Mouse (Mus musculus): ENCODE measurements at regions not wholly inside any gene's neighbourhood (a gene's known extent, or its start where the extent isn't known, plus 50 kb on each side); places are given as distances from the start of the nearest gene placed in this dataset.

DNA sequence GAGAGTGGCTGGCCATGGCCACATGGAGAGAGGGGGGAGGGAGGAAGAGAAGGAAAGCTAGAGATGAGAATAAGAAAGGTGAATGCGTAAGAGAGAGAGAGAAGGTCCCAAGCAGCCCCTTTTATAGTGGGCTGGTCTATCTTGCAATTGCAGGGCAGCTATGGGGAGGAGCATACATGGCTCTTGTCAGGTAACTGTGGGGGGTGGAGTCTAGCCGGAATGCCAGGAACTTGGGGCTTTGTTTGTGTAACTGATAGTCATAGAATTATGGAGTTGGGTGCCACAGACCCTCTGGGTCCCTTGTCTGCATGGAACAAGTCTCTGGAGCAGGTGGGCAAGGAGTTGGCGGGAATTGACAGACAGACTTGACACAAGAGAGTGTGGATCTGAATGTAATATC, 2151.8 kb downstream of the 4930444P10Rik start:
- DNase-seq (ENCODE audit: low read depth, low spot score): no peak

DNA sequence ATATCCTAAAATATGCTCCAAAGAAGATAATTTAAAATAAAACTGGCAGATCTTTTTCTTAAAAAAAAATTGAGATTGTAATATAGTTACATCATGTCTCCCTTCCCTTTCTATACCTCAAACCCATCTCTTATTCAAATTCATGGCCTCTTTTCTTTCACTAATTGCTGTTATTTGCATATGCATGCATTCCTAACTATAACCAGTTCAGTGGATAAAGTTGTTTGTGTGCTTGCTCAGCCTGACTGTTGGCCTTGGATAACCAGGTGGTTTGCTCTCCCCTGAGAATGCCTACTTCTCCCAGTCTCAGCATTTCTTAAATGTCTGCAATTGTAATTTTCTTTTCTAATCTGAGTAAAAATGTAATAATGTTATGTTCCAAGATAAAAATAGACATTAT, 2154.8 kb downstream of the 4930444P10Rik start:
- DNase-seq (ENCODE audit: low read depth, low spot score): no peak

DNA sequence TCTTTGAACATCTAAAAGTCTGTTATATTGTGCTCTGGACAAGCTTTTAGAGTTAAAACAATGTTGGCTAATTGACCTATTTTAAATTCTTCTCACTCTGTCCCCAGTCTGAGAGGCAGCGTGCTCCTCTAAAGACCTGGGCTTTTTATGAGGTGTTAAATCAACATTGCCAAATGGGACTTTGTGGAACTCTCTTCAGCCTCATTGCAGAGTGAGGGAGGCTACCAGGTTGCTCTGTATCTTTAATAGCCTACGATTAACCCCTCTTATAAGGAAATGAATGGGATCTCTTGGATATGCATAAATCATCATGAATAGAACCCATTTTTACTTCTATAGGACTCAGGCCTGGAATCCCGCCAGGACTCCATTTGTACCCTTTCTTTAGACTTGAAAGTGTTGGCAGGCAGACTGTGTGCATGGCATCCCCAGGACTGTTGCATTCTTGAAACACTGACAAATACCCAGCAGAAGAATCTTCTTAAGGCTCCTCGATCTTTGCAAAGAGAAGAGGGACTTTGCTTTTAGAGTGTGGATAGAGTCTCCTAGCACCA, 2157.1 kb downstream of the 4930444P10Rik start:
- DNase-seq (ENCODE audit: low read depth, low spot score): peak; percentile 34

DNA sequence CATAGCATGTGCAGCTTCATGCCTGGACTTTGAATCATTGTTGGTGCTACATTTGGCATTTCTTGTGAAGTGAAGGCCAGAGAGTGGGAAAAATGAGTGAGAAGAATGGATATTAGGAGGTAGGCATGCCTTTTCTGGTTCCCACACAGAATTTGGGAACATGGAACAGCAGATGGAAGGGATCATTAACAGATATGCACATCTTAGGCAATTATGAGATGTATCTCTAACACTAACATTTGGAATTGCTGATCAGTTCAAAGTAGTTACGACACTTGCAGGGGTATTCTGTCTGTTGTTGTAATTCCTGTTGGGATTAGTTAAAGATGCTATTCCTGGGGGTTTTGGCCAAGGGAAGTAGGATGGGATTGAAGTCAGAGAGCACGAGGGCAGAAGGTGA, 2164.4 kb downstream of the 4930444P10Rik start:
- DNase-seq (ENCODE audit: low read depth, low spot score): no peak

DNA sequence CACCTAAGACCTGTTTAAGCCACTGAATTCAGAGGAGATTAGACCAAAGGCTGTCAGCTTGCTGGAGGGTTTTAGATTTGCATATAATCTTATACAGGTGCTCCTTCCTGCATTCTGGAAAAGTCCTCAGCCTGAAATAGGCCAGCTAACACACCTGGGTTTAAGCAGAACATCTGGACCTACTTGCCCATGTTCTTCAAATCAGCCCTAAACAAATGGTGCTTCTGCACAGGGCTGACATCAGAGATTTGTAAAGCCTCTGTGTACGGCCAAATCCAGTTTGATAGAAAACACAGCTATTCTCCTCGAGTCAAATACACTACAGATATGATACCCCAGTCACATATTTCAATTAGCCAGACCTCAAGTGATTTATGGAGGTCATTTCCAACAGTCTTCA, 2165.2 kb downstream of the 4930444P10Rik start:
- DNase-seq (ENCODE audit: low read depth, low spot score): no peak

DNA sequence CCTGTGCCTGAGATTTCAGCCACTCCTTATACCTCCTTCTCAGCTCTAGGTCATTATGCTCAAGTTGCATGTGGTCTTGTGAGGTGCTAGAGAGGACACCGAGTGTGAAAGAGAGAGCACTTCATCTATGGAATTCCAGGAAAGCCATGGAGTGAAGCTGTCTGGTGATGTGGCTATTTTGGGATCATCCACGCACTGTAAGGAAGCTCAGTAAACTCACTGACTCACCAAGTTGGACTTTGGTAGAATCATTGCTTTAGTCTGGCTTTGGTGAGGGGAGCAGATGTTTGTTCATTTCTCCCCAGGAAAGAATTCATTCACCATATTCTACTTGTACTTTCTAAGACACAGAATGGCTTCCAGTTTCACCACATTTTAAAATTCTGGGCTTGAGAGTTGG, 2167.1 kb downstream of the 4930444P10Rik start:
- no peak for DNase-seq (ENCODE audit: low read depth, low spot score)

DNA sequence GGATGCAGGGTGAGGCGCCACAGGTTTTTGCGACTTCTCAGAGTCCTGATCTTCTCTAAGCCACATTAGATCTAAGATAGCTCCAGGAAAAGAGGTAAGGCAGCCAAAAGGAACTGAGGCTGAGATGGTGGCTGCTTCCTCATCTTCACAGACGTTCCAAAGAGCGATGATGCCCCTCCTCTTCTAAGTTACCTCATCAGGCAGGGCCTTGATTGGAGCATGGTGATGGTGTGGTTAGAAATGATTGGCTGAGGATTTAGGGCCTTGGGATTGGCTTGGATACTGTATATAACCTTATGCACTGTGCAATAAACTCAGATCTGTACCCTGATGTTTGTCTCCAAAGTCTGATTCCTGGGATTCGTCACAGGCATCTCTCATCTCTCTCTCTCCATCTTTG, 2177.9 kb downstream of the 4930444P10Rik start:
- DNase-seq (ENCODE audit: low read depth, low spot score): no peak

DNA sequence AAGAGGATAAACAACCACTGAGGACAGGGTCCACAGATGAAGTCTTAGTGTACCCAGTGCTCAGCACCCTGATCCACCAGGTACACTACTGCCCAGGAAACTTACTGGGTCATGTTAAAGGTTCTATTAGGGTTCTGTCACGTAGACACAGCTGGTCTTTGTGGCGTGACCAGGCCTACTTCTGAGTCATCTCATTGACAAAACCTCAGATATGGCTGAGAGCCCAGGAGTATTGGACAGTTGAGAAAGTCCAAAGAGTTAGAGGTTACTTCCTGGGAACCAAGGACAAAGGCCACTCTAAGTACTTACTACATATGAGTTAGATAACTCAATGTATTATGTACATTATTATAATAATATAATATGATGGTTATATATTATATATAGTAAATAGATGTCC, 2214.0 kb downstream of the 4930444P10Rik start:
- DNase-seq (ENCODE audit: low read depth, low spot score): no peak

DNA sequence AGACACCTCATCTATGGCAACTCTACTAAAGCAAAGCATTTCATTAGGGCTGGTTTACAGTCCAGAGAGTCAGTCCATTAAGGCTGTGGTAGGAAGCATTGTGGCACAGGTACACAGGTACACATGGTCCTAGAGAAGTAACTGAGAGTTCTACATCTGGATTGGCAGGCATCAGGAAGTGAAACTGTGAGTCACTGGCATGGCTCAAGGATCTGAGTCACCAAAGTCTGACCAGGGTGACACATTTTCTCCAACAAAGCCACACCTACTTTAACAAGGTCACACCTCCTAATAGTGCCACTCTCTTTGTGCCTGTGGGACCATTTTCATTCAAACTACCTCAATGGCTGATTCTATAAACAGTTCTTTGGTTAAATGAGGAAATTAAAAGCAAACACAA, 2219.2 kb downstream of the 4930444P10Rik start:
- DNase-seq (ENCODE audit: low read depth, low spot score): no peak

DNA sequence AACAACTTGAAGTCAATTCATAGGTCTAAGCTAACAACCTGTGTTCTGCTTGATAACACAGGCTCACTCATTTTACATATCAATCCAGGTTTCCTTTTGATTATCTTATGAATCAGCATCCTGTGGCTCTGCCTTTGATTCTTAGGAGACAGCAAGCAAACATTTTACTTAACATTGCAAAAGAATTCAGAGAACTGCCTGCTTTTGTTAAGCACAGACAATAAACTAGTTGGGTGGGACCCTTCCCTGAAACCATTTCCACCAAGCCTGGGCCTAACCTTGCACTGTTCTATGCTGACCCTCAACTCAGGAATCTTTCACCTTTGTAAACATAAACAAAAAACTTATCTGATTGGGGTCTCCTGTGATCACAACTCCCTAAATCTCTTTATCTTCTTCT, 2220.6 kb downstream of the 4930444P10Rik start:
- DNase-seq (ENCODE audit: low read depth, low spot score): no peak

DNA sequence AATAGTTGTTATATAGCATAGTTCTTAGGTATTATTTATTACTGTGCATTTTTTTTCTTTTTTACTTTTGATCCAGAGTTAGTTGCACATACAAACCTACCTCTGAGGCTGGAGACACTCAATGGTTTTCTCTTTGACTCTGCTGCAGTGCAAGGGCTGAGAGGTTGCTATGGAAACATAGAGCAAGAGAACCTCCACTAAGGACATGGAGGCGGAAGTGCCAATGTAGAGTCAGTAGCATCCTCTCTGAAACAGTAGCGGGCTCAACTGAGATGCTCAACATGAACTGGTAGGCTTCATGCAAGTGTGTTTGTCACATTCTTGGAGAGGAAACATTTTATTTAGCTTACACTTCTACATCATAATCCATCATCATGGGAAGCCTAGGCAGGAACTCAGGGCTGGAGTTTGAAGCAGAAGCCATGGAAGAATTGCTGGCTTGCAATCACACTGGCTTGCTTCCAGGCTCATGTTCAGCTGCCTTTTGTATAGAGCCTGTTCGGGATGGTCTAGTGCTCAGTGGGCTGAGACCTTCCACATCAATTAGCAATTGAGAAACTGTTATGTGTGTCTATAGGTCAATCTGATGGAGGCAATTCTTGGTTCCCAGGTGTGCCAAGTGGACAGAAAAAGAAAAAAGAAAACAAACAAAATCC, 2222.4 kb downstream of the 4930444P10Rik start:
- DNase-seq (ENCODE audit: low read depth, low spot score): no peak

DNA sequence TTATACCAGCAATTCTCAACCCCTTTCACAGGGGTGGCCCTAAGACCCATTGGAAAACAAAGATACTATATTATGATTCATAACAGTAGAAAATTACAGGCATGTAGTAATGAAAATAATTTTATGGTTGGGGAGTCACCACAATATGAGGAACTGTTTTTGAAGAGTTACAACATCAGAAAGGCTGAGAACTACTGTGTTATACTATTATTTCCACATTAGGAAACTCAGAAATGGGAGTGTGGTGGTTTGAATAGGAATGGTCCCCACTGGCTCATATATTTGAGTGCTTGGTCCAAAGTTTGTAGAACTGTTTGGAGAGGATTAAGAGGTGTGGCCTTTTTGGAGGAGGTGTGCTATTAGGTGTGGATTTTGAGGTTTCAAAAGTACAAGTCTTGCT, 2227.4 kb downstream of the 4930444P10Rik start:
- DNase-seq (ENCODE audit: low read depth, low spot score): no peak

DNA sequence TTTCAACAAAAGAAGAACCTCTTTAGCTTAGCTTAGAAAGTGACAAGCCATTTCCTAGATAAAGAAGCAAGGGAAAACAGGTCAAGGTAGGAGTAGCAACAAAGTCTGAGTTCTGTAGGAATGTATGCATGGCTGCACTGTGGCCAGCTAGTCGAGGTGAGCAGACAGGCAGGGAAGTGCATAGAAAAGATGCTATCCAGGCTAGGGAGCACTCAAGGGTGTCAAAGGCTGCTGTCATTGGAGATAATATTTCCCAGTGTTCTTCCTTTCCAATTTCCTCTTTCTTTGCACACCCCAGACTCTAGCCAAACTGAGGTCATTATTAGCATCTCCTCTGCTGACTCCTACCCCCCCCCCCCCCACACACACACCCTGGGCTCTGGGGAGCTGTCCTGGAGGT, 2229.4 kb downstream of the 4930444P10Rik start:
- no peak for DNase-seq (ENCODE audit: low read depth, low spot score)

DNA sequence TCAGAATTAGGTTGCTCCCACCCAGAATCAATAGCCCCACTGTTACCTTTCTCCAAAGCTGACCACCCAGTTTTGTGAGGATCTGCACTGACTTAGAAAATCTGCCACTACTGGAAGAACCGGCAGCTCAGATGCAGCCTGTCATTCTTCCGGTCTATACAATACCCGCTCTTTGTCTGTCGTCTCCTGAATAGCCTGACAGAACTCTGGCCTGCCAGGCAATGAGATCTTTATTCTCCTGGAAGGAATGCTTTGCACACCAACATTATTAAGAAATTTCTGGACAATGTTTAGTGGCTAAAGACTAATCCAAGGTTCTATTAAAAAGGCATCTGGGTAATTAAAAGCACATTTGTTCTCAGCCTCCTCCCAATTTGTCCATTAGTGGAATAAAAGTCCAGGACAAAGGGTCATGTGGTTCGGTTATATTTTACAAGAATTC, 2232.0 kb downstream of the 4930444P10Rik start:
- DNase-seq (ENCODE audit: low read depth, low spot score): no peak

DNA sequence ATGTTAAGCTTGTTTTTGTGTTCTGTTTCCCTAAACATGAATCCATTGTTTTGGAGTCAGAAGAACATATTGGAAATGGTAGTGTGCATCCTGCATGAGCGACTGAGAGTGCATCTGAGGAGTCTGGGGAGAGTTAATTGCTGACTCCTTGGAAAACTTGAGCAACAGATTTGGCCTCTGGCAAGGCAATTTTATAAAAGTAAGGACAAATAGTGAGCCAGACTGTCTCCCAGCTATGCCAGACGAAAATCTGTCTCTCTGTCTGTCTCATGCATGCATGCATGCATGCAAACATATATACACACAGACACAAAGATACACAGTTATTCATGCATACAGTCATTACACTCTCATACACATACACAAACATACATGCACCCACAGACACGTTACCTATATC, 2232.7 kb downstream of the 4930444P10Rik start:
- no peak for DNase-seq (ENCODE audit: low read depth, low spot score)

DNA sequence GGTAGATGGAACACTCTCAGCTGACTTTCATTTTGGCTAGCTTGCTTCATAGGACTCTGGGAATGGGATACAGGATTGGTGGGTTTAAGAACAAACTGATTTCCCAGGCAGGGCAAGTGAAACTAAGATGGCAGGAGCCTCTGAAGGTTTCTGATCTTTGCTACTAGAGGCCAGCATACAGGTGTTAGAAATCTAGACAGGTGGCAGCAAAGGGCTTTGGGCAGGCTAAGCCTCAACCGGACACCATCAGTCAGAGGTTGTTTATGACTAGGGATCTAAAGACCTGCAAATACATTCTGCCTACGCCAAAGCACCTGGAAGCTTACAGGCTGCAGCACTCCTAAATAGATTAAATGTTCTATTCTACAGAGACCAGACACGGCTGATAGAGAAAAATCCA, 2233.4 kb downstream of the 4930444P10Rik start:
- DNase-seq (ENCODE audit: low read depth, low spot score): no peak

DNA sequence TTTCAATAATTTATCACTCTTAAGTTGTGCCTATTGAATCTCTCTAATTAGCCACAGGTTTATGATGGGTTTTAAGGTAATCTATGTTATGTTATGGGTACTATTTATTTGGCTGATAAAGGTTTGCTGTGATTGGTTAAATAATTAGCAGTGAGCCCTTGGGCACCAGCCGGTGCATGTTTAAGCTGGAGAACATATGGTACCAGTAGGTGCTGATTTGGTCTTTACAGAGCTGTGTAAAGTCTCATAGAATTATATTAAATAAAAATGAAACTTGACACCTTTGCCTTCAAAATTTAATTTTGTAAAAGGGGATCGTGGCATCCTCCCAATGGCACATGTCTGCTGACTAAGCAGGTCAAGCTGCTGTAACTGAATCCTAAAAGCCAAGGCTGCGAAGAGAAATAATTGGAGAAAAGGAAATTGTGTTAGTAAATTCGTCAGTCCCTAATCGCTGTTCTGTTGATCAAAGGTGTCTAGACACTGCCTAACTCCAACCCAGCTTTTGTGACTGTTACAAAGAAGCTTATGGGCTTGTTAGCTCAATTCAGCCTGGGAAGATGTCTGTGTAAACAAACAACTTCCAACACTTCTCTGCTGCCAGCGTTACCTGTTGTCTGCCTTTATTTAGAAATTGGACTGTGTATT, 2234.6 kb downstream of the 4930444P10Rik start:
- DNase-seq (ENCODE audit: low read depth, low spot score): no peak

DNA sequence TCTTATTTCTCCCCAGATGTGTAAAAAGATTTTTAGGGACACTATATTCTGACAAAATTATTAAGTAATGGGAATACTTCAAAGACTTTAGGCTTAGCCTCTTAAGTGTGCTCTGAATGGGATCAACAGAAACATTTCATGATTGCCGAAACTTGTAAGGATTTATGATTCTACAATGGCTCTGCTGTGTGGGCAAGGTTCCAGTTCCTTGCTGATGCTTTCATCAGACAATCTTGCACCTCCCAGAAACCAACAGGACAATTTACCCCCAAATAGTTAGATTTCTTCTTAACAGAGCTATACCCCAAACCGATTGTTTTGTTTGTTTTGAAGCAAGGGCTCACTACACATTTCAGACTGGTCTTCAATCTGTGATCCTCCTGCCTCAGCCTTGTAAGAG, 2236.1 kb downstream of the 4930444P10Rik start:
- DNase-seq (ENCODE audit: low read depth, low spot score): no peak

DNA sequence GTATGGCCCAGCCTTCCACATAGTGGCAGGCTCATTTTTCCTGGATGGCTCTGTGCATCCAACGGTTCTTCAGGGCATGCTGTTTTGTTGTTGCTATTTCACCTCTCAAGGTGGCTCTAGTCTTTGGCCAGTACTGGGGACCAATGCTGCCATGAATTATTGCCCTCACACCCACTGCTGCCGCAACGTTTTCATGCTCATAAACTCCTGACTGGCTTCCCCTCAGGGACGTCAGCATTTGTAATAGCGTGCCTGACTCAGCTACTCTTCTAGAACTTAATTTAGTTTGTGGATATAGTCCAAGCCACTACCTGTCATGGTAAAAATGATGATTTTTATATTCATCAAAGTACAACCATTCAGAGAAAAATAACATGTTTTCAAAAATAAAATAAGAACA, 2242.0 kb downstream of the 4930444P10Rik start:
- no peak for DNase-seq (ENCODE audit: low read depth, low spot score)

DNA sequence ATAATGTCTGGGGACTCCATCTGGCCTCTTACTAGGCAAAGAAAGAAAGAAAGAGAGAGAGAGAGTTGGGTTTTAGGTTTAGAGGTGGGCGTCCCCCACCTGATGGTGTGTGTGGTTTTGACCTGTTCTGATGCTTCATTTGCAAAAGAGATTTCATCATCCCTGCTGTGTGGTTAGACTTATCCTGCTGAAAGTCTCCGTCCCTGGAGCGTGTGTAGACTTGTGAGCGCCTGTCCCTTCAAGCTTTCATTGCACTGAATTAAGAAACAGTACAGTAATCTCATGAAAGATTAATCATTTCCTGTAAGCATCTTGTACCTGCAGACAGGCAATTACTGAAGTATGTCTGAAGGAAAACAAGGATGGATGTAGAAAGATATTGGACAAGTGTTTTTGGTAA, 2244.1 kb downstream of the 4930444P10Rik start:
- DNase-seq (ENCODE audit: low read depth, low spot score): no peak

DNA sequence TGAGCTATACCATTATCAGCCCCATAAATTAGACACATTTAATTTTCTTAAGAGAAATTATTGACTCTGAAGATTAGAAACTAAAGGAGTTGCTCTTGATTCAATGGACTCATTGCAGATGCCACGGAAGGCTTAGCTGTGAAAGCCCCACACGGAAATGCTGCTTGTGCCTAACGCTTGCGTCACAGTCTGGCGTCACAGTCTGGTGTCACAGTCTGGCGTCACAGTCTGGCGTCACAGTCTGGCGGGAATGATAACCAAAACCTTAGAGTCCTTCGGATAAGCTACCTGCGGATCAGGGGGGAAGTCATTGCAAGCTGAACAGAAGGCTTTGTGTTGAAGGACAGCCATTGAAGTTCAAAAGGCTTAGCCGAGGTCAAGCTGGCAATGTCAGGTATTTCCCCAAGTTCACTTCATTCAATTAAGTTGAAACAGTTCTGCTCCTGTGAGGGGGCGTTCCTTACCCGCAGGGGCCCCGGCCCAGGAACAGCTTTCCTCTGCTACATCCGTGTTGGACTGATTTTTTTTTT, 2246.7 kb downstream of the 4930444P10Rik start:
- no peak for DNase-seq (ENCODE audit: low read depth, low spot score)

DNA sequence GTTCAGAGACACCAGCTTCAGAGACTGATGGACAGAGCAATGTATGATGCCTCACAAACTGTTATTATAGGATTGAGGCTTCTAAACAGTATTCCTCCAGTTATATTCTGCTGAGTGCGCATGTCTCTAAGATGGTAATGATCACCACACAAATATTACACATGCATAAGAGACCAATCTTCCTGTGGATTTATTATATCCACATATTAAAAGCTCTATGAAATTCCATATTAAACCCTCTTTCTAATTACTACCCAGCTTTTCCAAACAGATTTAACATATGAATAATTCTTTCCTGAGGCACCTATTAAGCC, 2252.9 kb downstream of the 4930444P10Rik start:
- no peak for DNase-seq (ENCODE audit: low read depth, low spot score)

DNA sequence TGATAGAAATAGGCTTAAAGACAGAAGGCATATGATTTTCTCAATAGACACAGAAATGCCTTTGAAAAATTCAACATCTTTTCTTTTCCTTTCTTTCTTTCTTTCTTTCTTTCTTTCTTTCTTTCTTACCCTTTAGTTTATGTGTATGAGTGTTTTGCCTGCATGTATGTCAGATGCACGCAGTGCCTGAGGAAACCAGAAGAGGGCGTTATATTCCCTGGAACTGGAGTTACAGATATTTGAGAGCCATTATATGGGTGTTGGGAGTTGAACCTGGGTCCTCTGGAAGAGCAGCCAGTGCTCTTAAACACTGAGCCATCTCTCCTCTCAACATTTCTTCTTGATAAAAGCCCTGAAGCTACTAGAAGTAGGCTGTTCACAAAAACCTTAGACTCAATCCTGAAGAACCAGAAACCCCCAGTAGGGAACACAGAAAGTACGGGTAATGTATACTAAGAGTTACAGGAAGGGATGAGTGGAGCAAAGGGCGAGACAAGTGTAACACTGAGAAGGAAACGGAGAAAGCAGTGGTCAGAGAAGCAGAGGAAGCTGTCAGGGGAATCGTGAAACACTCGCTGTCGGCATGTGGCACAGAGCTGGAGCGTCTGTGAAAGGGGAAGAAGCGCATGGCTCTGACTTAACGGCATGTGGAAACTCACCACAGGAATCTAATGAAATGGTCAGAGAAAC, 2253.4 kb downstream of the 4930444P10Rik start:
- no peak for DNase-seq (ENCODE audit: low read depth, low spot score)

All from brain, embryonic 18.5 days (tissue).